In genomic region chr9:42858576-42858975, GRCm38 (mm10) we compare ENCODE assay signal across 14 mouse cellular contexts.
"Had no signal": no experiment of that assay in that cellular context is flagged by ENCODE, and none has a peak within 500 bp of the region (broad histone marks: within the 10 kb centered on the region; RNA-seq: fewer than 3 reads in every experiment).

No protein-coding gene starts in this region.

- H3K27me3 ChIP-seq: lung, embryonic 15.5 days; midbrain, embryonic 15.5 days; stomach, embryonic 15.5 days had no signal

- ATAC-seq: midbrain, embryonic 13.5 days; midbrain, embryonic 15.5 days had no signal

- H3K27ac ChIP-seq: macrophage; midbrain, embryonic 13.5 days; midbrain, embryonic 15.5 days; neural tube, embryonic 12.5 days; stomach, embryonic 15.5 days; stomach, postnatal 0 days had no signal

- H3K4me3 ChIP-seq: lung, embryonic 15.5 days; megakaryocyte, embryonic 14.5 days; midbrain, embryonic 13.5 days; midbrain, embryonic 15.5 days; neural tube, embryonic 12.5 days; stomach, embryonic 15.5 days had no signal

- H3K36me3 ChIP-seq: lung, embryonic 15.5 days; midbrain, embryonic 13.5 days; midbrain, embryonic 15.5 days; neural tube, embryonic 12.5 days; stomach, embryonic 15.5 days had no signal

- H3K4me1 ChIP-seq: megakaryocyte, embryonic 14.5 days had no signal

- H3K9ac ChIP-seq: lung, embryonic 15.5 days; midbrain, embryonic 13.5 days; midbrain, embryonic 15.5 days; neural tube, embryonic 12.5 days; stomach, embryonic 15.5 days had no signal

- H3K4me2 ChIP-seq: lung, embryonic 15.5 days; midbrain, embryonic 11.5 days; midbrain, embryonic 13.5 days; midbrain, embryonic 15.5 days; neural tube, embryonic 12.5 days; stomach, embryonic 15.5 days had no signal

- DNase-seq: lung, adult 2 months; right cerebral cortex, postnatal 14 days; thymus, adult 18-20 months; thymus, postnatal 14 days; thymus, postnatal 36 days had no signal

- H3K9me3 ChIP-seq: lung, embryonic 15.5 days; midbrain, embryonic 13.5 days; midbrain, embryonic 15.5 days; neural tube, embryonic 12.5 days; stomach, embryonic 15.5 days had no signal
